Mouse (Mus musculus) midbrain, embryonic 15.5 days (tissue): Measurements from ENCODE around the gene Lhx3. TPM values are rescaled to one million over a fixed set of nuclear protein-coding genes. Genes with fewer than 3 reads are reported as not detected.

Experiments used
- ATAC-seq: fragments of 200-750 bp; cut with Nextera tagmentation; replicated peaks from 2 replicates; pipeline ENCODE4 v1.8.0; 2017; ENCODE audit warnings: moderate TSS enrichment
- H3K27ac ChIP-seq: fragments of 300-500 bp; sonication (generic); 2 replicates; pipeline ENCODE4 v1.5.1; 2015; ENCODE audit warnings: mild to moderate bottlenecking, inconsistent platforms
- H3K27me3 ChIP-seq: fragments of 300-500 bp; sonication (generic); replicated peaks from 2 replicates; pipeline ENCODE4 v1.6.1; 2015; ENCODE audit warnings: inconsistent platforms
- H3K36me3 ChIP-seq: fragments of 300-500 bp; sonication (generic); replicated peaks from 2 replicates; pipeline ENCODE4 v1.6.1; 2015; ENCODE audit warnings: inconsistent platforms
- H3K4me1 ChIP-seq: fragments of 300-500 bp; sonication (generic); 2 replicates; pipeline ENCODE4 v1.6.1; 2015; ENCODE audit warnings: inconsistent platforms
- H3K4me2 ChIP-seq: fragments of 300-500 bp; sonication (generic); 2 replicates; pipeline ENCODE4 v1.6.1; 2015; ENCODE audit warnings: inconsistent platforms, mild to moderate bottlenecking, moderate library complexity
- H3K4me3 ChIP-seq: fragments of 300-500 bp; sonication (generic); 2 replicates; pipeline ENCODE4 v1.5.1; 2015; ENCODE audit warnings: mild to moderate bottlenecking, inconsistent platforms
- H3K9ac ChIP-seq: fragments of 300-500 bp; sonication (generic); 2 replicates; pipeline ENCODE4 v1.6.1; 2015; ENCODE audit warnings: mild to moderate bottlenecking, inconsistent platforms
- H3K9me3 ChIP-seq: fragments of 300-500 bp; sonication (generic); 2 replicates; pipeline ENCODE4 v1.6.1; 2016; ENCODE audit warnings: inconsistent platforms
- WGBS: fragments of 180-500 bp; shearing (Covaris S2); methylation state at CpG from one replicate; pipeline ENCODE4 v1.1.7; 2015; ENCODE audit warnings: mixed read lengths; 5-methylcytosine and 5-hydroxymethylcytosine counted together
- polyA plus RNA-seq: library from polyadenylated mRNA; unstranded; fragments of >200 nt; fragmentation: Nextera tagmentation; extraction: Ambion mirVana; gene quantifications from 2 replicates; pipeline ENCODE4 v1.2.1, GENCODE M21; 2015

Gene Lhx3
- polyA plus RNA-seq: 0.13 TPM in 1 of 2 replicates, not detected in the other

- Histone ChIP-seq H3K36me3 (peaks cover 25% of the 10 kb centered on the region), H3K4me2 (no peak within 1 kb of the TSS), H3K27me3 (peaks cover 53% of the 10 kb centered on the region), H3K4me1 (peaks cover 12% of the 10 kb centered on the region), H3K9me3 (no peaks in the 10 kb centered on the region), H3K9ac (no peak within 1 kb of the TSS), H3K27ac (no peak within 1 kb of the TSS), H3K4me3 (no peak within 1 kb of the TSS)
- WGBS: 11% methylated on average over 19 of the region's 19 CpGs
- no peak for ATAC-seq
These were observed at the start of gene Lhx3 for GRCm38 (mm10) chr2:26208126-26208789. Lhx3 (minus strand) TSS chr2:26208289.

DNA sequence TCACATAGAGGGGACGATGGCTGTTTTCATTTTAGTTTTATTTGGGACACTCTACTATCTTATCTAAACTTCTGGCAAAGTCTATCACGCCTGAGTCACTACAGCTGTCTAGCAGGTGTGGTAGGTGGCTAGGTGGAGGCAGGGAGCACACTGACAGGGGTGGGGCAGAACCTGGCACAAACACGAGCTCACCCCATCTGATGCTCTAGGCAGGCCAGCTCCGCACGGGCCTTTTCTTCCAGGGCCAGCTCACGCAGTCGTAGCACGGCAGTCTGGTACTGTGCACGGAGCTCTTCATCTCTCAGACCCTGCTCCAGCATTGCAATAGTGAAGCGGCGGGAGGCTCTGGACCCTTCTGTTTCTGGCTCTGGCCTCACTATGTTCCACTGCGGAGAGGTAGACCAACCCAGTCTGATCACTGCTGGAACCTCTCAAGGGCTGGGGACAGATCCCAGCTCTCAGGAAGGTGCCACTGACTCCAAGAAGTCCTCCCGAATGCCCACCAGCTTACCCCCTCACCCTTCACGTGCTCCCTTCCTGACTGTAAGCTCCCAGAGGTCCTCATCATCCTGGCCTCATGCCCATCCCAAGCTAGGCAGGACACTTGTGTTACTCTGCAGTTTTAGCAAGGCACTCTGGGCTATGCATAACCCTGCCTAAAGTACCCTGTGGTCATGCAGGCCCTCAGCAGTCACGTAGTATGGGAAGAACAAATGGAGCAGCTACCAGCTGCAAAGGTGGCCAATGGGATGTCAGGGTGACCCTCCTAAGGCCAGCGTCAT, 49.4 kb upstream of the Lhx3 start:
- H3K9ac ChIP-seq: no peak overlapping the region
- no peaks in the 10 kb centered on the region for H3K4me1 ChIP-seq
- no peak overlapping the region for H3K4me2 ChIP-seq
- no peak for ATAC-seq
- H3K27me3 ChIP-seq: no peaks in the 10 kb centered on the region
- no peak overlapping the region for H3K27ac ChIP-seq
- H3K36me3 ChIP-seq: no peaks in the 10 kb centered on the region
- WGBS: 86% methylated on average over 16 of the region's 16 CpGs
- no peak overlapping the region for H3K4me3 ChIP-seq
- H3K9me3 ChIP-seq: no peaks in the 10 kb centered on the region

DNA sequence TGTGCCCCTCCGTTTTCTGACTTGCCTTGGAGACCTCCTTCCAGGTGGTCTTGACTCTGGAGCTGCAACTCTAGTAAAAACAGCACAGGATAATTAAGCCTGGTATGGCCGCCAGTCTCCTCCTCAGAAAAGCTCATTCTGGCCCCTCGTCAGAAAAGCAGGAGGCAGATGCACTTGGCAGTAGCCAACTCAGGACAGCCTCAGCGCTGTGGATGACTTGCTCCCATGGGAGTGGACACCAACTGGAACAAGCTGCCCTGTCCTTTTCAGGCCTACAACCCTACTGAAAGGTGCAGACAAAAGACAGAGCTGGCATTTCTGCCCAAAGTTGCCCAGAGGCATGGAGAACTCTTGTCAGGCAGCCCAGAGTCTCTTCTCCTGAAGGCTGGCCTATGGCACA, 46.7 kb upstream of the Lhx3 start:
- no peak overlapping the region for H3K9ac ChIP-seq
- H3K36me3 ChIP-seq: no peaks in the 10 kb centered on the region
- no peak overlapping the region for H3K4me2 ChIP-seq
- H3K27me3 ChIP-seq: no peaks in the 10 kb centered on the region
- H3K9me3 ChIP-seq: no peaks in the 10 kb centered on the region
- no peak for ATAC-seq
- 66% methylated on average over 4 of the region's 4 CpGs for WGBS
- no peak overlapping the region for H3K4me3 ChIP-seq
- no peak overlapping the region for H3K27ac ChIP-seq
- H3K4me1 ChIP-seq: no peaks in the 10 kb centered on the region

DNA sequence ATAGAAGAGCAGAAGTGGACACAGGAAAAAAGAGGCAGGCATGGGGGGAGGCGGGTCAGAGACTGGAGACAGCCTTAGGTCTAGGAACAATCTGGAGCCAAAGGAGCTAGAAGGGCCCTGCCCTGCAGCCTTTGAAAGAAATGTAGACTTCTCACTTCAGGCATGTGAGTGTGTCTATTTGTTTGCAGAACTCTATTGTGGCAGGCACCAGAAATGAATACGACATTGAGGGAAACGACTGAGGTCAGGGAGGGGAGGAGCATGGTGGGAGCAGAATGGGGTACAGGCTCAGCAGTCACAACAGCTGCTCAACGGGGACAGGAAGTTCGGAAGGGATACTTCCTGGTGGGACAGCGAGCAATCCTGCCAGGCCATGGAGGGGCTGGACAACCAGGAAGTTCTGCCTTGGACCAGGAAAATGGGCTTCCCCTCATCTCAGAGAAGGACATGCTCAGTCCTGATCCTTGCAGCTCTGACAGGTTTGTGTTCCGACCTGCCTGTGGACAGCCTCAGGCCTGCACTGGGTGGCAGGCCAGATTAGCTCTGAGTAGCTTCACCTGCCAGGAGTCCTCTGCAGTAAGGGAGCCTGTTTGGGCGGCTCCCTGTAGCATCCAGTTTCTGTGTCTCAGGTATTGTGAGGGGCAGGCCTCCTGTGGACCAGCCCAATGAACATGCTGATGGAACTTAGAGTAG, 44.6 kb upstream of the Lhx3 start:
- Histone ChIP-seq H3K36me3 (no peaks in the 10 kb centered on the region), H3K9ac (no peak overlapping the region), H3K27ac (no peak overlapping the region), H3K27me3 (no peaks in the 10 kb centered on the region), H3K9me3 (no peaks in the 10 kb centered on the region), H3K4me1 (no peaks in the 10 kb centered on the region), H3K4me2 (no peak overlapping the region), H3K4me3 (no peak overlapping the region)
- ATAC-seq: no peak
- 66% methylated on average over 8 of the region's 8 CpGs for WGBS

- no peak overlapping the region for H3K27ac ChIP-seq
- no peaks in the 10 kb centered on the region for H3K4me1 ChIP-seq
- H3K4me2 ChIP-seq: no peak overlapping the region
- 81% methylated on average over 3 of the region's 3 CpGs for WGBS
- no peaks in the 10 kb centered on the region for H3K27me3 ChIP-seq
- no peak overlapping the region for H3K9ac ChIP-seq
- ATAC-seq: no peak
- H3K36me3 ChIP-seq: no peaks in the 10 kb centered on the region
- H3K9me3 ChIP-seq: no peaks in the 10 kb centered on the region
- no peak overlapping the region for H3K4me3 ChIP-seq
These were observed 39.4 kb upstream of the Lhx3 start for GRCm38 (mm10) chr2:26247531-26247930.

GRCm38 (mm10) chr2:26240841-26241240, 32.8 kb upstream of the Lhx3 start:
- H3K4me3 ChIP-seq: no peak overlapping the region
- no peaks in the 10 kb centered on the region for H3K36me3 ChIP-seq
- no peak overlapping the region for H3K9ac ChIP-seq
- H3K27me3 ChIP-seq: no peaks in the 10 kb centered on the region
- 59% methylated on average over 3 of the region's 3 CpGs for WGBS
- no peak overlapping the region for H3K4me2 ChIP-seq
- H3K9me3 ChIP-seq: no peaks in the 10 kb centered on the region
- no peak for ATAC-seq
- peaks cover 10% of the 10 kb centered on the region for H3K4me1 ChIP-seq
- H3K27ac ChIP-seq: no peak overlapping the region

DNA sequence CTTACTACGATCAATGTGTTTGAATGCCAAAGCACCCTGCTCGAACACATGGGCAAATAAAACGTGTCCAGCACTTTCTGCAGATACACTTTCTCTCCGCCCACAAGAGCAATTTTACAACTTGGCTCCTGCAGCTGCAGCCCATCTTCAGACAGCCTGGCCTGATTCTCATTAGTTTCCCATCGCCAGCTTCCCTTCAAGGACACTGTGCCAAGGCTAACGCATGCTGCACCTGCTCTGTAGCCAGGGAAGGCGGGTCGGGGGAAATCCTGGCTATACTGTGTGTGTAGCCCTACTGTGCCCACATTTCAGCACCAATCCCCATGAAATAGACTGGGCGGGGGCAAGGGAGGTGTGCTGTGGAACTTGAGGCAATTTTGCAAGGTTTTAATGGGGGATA, 32.2 kb upstream of the Lhx3 start:
- no peak overlapping the region for H3K4me3 ChIP-seq
- H3K27me3 ChIP-seq: no peaks in the 10 kb centered on the region
- H3K27ac ChIP-seq: no peak overlapping the region
- no peak overlapping the region for H3K9ac ChIP-seq
- H3K36me3 ChIP-seq: no peaks in the 10 kb centered on the region
- peaks cover 12% of the 10 kb centered on the region for H3K4me1 ChIP-seq
- ATAC-seq: no peak
- 60% methylated on average over 9 of the region's 9 CpGs for WGBS
- H3K9me3 ChIP-seq: no peaks in the 10 kb centered on the region
- no peak overlapping the region for H3K4me2 ChIP-seq

- H3K27me3 ChIP-seq: no peaks in the 10 kb centered on the region
- peak within 1 kb of the TSS; percentile 86 for H3K27ac ChIP-seq
- H3K9ac ChIP-seq: peak within 1 kb of the TSS; percentile 94
- H3K4me3 ChIP-seq: peak within 1 kb of the TSS; percentile 94
- ATAC-seq: peak; percentile 92
- H3K36me3 ChIP-seq: no peaks in the 10 kb centered on the region
- H3K4me1 ChIP-seq: peaks cover 12% of the 10 kb centered on the region
- H3K9me3 ChIP-seq: no peaks in the 10 kb centered on the region
- WGBS: 1% methylated on average over 36 of the region's 36 CpGs
- peak within 1 kb of the TSS; percentile 82 for H3K4me2 ChIP-seq
These were observed 29.2 kb upstream of the Lhx3 start, which contains the start of gene Qsox2 for GRCm38 (mm10) chr2:26237290-26237782. Qsox2 (minus strand) TSS chr2:26237525.

- Histone ChIP-seq H3K27me3 (no peaks in the 10 kb centered on the region), H3K9ac (peak overlapping the region; percentile 94), H3K4me3 (peak overlapping the region; percentile 94), H3K36me3 (no peaks in the 10 kb centered on the region), H3K9me3 (no peaks in the 10 kb centered on the region), H3K4me2 (peak overlapping the region; percentile 82), H3K27ac (peak overlapping the region; percentile 86), H3K4me1 (peaks cover 12% of the 10 kb centered on the region)
- under 1% methylated on average over 51 of the region's 51 CpGs for WGBS
- peak; percentile 83 for ATAC-seq
These were observed 28.7 kb upstream of the Lhx3 start for GRCm38 (mm10) chr2:26236681-26237289.

DNA sequence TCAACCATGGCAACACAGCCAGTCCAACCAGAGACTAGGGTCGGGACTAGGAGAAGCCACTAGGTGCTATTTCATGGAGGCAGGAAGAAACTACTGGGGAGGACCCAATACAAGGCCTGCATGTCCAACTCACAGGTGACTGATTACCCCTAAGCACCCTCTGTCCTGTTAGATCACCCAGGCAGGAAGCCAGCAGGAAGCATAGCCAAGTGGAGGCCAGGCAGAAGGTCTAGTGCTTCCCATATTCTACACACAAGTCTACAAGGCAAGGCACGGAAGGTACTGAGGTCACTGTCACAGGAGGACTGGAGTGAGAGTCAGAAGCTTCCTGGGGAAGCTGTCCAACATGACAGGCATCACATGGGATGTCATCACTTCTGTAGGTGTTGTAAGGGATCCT, 26.7 kb upstream of the Lhx3 start:
- Histone ChIP-seq H3K4me2 (no peak overlapping the region), H3K36me3 (no peaks in the 10 kb centered on the region), H3K4me1 (peaks cover 12% of the 10 kb centered on the region), H3K4me3 (no peak overlapping the region), H3K27ac (no peak overlapping the region), H3K9me3 (no peaks in the 10 kb centered on the region), H3K27me3 (no peaks in the 10 kb centered on the region), H3K9ac (no peak overlapping the region)
- 84% methylated on average over 2 of the region's 2 CpGs for WGBS
- ATAC-seq: no peak

GRCm38 (mm10) chr2:26234253-26234652, 26.2 kb upstream of the Lhx3 start:
- peaks cover 12% of the 10 kb centered on the region for H3K4me1 ChIP-seq
- no peak overlapping the region for H3K4me3 ChIP-seq
- no peaks in the 10 kb centered on the region for H3K9me3 ChIP-seq
- no peak for ATAC-seq
- H3K27ac ChIP-seq: no peak overlapping the region
- H3K36me3 ChIP-seq: no peaks in the 10 kb centered on the region
- no peaks in the 10 kb centered on the region for H3K27me3 ChIP-seq
- H3K9ac ChIP-seq: no peak overlapping the region
- H3K4me2 ChIP-seq: no peak overlapping the region
- 86% methylated on average over 5 of the region's 5 CpGs for WGBS

- no peak overlapping the region for H3K9ac ChIP-seq
- ATAC-seq: no peak
- H3K4me1 ChIP-seq: peaks cover 7% of the 10 kb centered on the region
- H3K27ac ChIP-seq: no peak overlapping the region
- no peak overlapping the region for H3K4me3 ChIP-seq
- H3K4me2 ChIP-seq: no peak overlapping the region
- H3K27me3 ChIP-seq: no peaks in the 10 kb centered on the region
- no peaks in the 10 kb centered on the region for H3K36me3 ChIP-seq
- no peaks in the 10 kb centered on the region for H3K9me3 ChIP-seq
- WGBS: 85% methylated on average over 3 of the region's 3 CpGs
These were observed 23.3 kb upstream of the Lhx3 start for GRCm38 (mm10) chr2:26231366-26231765.
